Mouse (Mus musculus): ENCODE results near the gene Prtg.

Gene Prtg

GRCm38 (mm10) chr9:72806731-72807419, at the start of gene Prtg:
Gene Prtg (plus strand): TSS chr9:72806874.
- DNase-seq, result peak; percentile 26

GRCm38 (mm10) chr9:72757143-72757542, 49.5 kb upstream of the Prtg start:
- DNase-seq, result no peak

DNA sequence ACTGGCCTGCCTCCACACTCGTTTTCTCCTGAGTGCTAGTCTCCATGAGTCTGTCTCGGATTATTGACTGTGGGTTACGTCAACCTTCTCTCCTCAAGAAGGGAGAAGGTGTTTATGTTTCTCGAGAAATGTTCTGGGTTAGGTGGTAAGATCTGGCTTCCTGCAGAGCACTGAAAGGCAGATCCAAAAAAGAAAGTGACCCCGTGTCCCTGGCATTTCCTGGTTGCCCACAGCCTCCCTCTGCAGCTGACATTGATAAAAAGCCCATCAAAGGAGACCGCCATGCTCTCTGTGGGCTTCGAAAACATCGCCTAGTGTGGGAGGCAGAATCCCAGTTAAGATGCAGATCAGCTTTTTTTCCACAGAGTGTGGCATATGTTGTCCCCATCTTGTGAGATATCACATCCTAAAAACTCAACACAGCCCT, 48.0 kb upstream of the Prtg start:
- no peak for DNase-seq

DNA sequence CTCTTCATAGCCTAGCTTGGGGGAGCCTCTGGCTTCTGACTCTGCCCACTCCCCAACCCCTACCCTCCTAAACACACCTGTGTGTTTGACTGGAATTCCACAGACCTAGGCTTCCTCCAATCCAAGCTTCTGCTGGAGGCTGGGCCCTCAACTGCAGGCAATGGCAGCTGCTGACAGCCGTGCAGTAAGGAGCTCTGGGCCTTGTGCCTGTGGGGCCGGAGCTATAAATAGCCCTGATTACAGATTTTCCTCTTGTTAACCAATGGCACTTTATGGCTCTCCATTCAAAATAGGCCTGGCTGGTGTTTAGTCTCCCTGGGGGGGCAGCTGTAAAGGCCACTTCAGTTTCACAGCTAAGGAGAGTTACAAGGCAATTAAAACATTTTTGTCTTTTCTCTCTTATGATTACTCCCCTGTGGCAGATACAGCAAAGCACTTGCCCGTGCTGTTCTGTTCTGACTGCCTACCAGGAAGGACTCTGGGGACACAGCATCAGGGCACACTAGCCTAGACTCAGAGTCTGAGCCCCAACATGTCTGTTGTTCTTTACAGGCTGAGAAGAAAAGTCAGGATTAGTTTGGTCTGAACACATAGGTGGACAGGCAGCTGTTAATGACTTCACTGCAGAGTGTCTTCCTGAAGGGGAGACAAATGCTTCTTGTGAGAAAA, 43.5 kb upstream of the Prtg start:
- DNase-seq, result no peak

DNA sequence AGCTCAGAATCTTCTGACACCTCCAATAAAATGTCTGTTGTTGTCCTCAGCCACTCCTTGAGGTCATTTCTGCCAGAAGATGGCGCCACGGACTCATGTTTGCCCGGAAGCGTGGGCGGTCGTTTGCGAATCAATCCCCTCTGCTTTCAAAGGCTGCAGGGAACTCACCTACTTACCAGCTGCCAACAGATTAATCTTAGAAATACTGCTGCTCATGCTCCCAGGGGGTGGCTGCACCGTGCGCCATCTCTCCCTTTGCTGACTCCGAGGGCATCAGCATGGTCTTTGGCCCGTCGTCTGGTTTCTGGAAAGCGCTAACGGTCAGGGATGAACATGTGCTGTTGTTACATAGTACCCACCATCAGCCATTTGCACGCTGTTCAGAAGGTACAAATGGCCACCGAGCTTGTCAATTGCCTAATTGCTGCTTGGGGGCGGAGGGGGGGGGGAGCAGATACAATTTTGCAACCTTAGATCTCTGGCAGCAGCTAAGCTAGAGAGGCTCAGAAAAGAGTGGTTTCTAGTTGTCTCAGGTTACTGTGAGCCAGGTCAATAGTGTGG, 39.8 kb upstream of the Prtg start:
- DNase-seq, result peak; percentile 97

- DNase-seq, result no peak
These were observed 31.7 kb upstream of the Prtg start for GRCm38 (mm10) chr9:72775022-72775421.

DNA sequence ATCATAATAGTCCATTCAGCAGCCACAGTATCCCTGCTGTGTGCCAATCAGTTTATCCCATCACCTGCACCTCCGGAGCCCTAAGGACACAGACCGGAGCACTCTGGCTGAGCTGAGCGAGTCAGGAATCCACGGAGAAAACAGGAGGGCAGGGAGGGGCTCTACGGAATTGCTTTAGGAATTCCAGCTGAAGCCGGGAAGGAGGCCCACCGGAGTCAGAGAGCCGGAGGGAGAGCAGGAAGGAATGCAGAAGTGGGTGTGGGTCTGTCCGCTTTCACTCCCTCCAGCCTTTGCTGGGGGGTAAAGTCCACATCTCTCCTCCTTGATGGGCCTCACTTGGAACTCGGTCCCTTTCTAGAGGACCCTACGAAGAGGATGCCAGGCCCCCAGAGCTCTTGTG, 27.7 kb upstream of the Prtg start:
- DNase-seq, result no peak

DNA sequence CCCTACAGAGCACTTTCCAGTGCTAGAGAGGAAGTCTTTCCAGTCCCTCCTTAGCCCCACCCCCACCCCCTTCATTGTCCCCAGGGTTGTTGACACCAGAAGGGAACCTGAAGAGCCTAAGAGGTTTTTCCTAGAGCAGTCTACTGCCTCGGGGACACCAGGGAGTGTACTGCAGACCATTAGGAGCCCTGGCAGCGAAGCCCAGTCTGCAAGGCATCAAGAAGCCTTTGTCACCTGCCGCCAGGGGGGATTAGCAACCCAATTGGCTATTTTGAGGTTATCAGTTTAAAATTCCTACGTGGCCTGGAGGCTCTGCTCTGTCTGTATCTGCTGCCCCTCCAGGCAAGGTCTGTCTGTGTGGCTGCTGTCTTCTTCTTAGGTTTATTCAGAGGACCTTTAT, 26.9 kb upstream of the Prtg start:
- no peak for DNase-seq

DNA sequence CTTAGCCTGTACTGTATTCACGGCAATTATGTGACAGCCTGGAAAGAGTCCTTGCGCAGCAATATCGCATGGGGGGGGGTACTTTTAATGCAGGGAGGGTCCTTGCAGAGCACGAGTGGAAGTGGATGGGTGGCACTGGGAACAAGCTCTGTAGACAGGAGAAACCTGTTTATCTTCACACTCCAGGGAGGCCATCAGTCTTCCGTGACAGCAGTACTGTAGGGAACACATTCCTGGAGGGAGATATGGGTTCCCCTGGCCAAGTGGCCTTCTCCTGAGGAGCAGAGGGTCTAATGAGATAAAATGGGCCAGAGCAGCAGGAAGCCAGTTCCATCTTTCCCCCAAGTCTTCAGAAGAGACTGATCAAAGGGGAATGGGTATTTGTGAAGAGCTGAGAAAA, 26.0 kb upstream of the Prtg start:
- no peak for DNase-seq

DNA sequence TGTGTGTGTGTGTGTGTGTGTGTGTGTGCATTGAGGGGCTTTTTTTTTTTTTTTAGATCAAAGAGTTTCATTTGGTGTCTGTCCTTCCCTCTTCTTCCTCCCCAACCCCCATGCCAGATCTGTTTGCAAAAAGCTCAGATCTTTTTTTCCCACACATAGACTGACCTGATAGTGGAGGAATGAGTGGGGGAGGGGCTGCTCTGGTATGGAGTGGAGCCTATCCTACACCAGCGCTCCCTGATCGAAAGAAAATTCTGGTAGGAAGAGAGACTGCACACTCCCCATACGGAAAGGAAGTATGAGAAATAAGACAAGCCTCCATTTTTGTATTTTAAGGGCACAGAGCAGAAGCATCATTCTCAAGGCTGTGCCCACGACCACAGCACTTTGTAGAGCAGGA, 25.2 kb upstream of the Prtg start:
- no peak for DNase-seq

DNA sequence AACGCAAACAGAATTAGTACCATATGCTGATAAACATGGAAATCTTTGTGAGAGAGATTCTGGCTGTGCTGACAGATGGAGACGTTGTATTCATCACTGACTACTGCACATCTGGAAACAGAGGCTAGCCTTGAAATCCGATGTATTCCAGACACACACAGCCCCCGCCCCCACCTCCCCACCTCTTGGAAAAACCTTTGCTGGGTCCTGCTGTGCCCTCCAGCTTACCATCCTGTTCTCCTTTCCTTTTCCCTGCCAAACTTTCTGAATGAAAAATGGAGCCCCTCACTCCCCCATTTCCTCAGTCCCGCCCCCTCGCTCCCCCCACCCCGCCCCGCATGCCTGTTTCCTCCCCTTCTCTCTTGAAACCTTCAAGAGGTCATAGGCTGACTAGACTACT, 24.6 kb upstream of the Prtg start:
- no peak for DNase-seq

GRCm38 (mm10) chr9:72787732-72788131, 18.9 kb upstream of the Prtg start:
- no peak for DNase-seq

- no peak for DNase-seq
These were observed 16.0 kb upstream of the Prtg start for GRCm38 (mm10) chr9:72790530-72791212.

- no peak for DNase-seq
These were observed 15.5 kb upstream of the Prtg start for GRCm38 (mm10) chr9:72791213-72791582.

DNA sequence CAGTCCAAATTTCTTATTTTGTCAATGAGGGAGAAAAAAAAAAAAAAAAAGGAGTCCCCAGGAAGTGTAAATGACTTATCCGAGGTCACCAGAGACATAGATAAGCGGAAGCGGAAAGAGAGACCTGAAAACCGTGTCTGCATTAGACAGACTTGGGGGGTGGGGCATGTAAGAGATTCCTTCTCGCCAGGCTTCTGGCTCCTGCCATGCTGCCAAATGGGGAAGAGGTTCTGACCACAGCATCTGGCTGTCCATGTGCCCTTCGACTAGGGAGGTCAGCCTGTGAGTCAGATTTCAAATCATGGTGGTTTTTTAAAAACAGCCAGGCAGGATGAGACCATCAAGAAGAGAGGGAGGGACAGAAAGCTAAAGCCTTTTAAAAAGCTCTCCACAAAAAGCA, 15.0 kb upstream of the Prtg start:
- no peak for DNase-seq

- DNase-seq, result no peak
These were observed 11.4 kb upstream of the Prtg start for GRCm38 (mm10) chr9:72795243-72795642.

- no peak for DNase-seq
These were observed 9.5 kb upstream of the Prtg start for GRCm38 (mm10) chr9:72797136-72797621.

DNA sequence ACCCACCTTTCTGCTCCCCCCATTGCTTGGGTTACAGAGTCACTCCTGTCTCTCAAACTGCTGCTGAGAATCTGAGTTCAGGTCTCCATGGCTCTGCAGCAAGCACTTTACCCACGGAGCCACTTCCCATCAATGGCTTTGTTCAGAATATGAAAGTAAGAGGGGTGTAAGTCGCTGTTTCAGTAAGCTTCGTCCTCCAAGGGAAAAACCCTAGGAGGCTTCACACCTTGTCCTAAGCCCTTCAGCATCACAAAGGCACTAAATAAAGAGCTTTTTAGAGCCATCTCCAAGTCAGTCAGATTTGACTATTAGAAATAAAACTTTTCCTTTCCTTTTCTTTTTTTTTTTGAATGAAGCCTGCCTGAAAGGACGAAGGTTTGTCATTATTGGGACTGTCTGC, 3.4 kb upstream of the Prtg start:
- no peak for DNase-seq

DNA sequence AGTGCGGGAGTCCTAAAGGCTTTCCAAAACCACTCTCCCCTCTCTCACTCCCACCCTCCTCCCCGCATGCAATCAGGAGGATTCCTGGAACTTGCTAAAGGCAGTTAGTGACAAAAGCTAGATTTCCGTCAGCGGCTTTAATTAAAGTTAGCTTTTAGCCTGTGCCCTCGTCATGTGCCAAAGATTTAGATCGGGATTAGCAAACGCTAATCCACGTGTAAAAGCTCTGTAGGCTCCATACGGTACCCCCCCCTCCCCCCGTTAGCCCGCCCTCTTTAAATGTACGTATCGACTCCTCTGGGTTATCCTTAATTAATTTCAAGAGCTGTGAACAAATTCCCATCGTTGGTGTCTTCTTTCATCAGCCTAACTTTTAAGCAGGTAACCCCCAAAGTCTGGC, 528 bp upstream of the Prtg start:
- DNase-seq, result no peak

DNA sequence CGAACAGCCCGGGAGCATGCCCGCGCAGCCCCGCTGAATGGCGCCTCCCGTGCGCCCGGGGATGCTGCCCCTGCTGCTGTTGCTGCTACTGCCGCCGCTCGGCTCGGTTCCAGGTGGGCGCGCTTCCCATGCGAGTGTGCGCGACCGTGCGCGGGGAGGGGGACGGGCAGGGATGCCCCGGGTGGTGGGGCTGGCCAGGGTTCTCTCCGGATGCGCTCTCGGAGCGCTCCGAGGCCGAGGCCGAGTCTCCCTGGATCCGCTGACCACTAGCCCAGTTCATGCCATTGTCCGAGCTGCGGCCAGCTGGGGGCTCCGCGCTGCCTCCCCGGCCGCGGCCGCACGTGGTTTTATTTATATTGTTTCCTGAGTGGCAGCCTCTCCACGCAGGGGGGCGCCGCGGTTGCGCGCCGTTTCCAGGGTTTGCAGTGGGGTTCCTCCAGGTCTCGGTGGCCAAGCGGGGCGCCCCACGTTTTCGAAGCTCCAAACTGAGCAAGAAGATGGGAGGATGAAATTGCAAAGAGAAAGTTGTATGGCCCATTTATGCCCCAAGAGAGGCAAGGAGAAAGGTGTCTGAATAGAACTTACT, 839 bp downstream of the Prtg start:
- peak; percentile 74 for DNase-seq

DNA sequence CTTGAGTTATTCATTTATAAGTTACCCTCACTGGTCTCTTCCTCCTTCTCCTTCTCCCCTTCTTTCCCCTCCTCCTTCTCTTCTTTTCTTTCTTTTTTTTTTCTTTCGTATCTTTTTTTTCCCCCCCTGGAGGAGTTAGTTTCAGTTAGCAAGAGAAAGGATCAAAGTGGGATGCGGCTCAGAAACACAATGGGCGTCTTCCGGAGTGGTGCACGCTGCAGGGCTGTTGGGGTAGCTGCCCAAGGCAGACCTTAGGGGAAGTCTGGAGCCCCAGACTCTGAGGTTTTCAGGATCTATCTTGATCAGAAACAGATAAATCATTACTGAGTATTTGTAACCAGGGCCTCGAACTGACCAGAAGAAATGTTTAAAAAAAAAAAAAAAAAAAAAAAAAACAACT, 1.5 kb downstream of the Prtg start:
- DNase-seq, result no peak

GRCm38 (mm10) chr9:72808586-72808985, 1.9 kb downstream of the Prtg start:
- DNase-seq, result no peak

DNA sequence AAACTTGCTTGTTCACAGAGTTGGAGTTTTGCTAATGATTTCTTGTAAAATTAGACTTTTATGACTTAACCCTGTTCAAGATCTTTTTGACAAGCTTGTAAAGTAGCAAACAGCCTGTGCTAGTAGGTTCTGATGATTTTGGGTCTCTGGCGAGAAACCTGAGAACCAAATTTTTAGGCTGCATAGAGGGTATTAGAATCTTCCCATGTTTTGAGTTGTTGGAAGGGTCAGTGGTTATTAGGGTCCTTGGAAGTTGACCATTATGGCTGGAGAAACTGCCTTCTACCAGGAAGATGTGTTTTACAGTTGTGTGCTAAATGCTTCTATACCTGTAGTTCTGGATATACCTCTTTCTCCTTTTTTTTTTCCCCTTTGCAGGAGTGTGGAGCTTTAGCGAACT, 2.4 kb downstream of the Prtg start:
- no peak for DNase-seq

Measured in right cerebral cortex, postnatal 4 days (tissue).